Mouse (Mus musculus) liver, embryonic 14.5 days (tissue): ENCODE data around the gene Hoga1.

Source experiments
- CTCF ChIP-seq: IDR thresholded peaks from 2 replicates; pipeline ENCODE4 v1.5.1; 2016; ENCODE audit warnings: antibody characterized with exemption, low read depth, control low read depth
- EP300 ChIP-seq: IDR thresholded peaks from 2 replicates; pipeline ENCODE4 v1.6.1; 2016; ENCODE audit warnings: antibody characterized with exemption, low read depth

DNA sequence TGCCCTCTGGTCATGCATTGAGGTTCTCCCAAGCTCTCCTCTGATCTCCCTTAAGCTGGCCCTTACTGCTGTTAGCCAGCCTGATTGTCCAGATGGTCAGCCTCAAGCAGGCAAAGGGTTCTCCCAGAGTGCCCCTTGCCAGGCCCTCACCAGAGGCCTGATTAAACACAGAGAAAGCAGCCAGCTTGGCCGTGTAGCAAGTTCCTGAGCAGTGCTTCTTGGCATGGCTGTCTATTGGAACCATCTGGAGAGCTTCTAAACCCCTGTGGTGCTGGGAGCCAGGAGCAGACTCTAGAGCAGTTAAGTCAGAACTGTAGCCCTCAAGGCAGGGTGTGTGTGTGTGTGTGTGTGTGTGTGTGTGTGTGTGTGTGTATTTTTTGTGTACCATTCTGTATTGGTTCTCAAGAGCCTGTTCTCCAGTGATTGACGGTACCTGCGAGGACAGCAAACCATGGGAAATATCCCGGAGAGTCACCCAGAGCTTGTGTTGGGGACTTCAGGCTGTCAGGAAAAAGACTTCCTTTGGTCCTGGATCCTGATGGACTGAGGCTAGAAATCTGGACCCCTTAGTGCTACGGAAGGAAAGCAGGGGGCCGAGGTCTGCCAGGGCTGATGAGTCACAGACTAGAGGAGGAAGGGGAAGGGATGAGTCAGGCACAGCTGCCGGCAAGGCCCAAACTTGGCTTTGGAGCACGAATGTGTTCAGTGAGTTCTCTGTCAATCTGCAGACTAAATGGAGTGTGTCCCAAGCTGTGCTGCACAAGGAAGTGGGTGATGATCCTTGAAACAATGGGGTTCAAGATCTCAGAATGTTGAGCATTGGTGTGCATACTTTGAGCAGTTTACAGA, 27.8 kb upstream of the Hoga1 start:
- no peak for TF ChIP-seq CTCF
- no peak for TF ChIP-seq EP300
